Mouse (Mus musculus): ENCODE measurements at regions not wholly inside any gene's neighbourhood (a gene's known extent, or its start where the extent isn't known, plus 50 kb on each side); places are given as distances from the start of the nearest gene placed in this dataset.

DNA sequence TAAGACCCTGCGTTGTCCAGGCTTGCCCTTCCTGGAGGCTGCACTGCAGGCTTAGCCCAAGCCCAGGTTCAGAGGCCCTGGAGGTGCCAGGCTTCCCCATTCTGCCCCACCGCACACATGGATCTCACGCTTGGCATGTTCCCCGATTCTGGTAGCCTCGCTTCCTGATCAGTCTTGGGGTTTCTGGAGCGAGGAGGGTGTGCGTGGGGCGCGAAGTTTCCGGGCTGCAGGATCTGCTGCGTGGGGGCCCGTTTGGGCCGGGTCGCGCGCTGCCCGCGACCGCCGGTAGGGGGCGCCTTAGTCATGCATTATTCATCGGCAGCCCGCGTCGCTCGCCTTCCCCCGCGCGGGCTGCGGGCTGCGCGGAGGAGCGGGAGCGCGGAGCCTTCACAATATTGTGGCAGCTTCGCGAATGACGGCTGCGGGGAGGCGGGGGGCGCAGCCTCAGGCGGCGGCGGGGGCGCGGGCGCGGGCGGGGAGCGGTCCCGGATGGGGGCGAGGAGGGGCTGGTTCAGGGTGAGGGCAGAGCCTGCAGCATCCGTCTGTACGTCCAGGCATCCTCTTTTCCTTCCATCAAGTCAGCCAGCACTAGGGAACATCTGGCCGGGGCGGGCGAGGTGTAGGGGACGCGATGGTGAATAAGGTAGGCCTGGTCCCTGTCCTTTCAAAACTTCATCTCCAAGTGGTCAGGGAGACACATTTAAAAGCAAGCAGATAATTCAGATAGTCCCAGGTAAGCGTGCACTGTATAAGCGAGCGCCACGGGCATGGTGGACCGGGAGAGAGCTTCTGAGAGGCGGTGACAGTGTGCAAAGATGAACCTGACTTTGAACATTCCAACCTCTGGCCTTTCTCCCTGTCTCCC is 61.4 kb upstream of the Casz1 start:
- H3K79me2 ChIP-seq (ENCODE audit: control insufficient read depth, insufficient read depth, low read length, poor library complexity): no peaks in the 10 kb centered on the region; the same call in 1 of the 2 replicates
- no peaks in the 10 kb centered on the region for H3K9me3 ChIP-seq (replicated peaks; ENCODE audit: insufficient read depth, low read length)
- TF ChIP-seq MAX (IDR thresholded peaks at IDR 0.05; ENCODE audit: low read length) (no peak; the same call in 1 of the 2 replicates), ZC3H11A (IDR thresholded peaks at IDR 0.05; ENCODE audit: low read depth, low read length) (peak; percentile 77), MXI1 (IDR thresholded peaks at IDR 0.05; ENCODE audit: low read depth, low read length) (peak; percentile 33; the same call in 1 of the 2 replicates), ETS1 (IDR thresholded peaks at IDR 0.05; ENCODE audit: low read depth, low read length) (no peak), RAD21 (IDR thresholded peaks at IDR 0.05; ENCODE audit: low read depth, low read length) (peak; percentile 86), CTCF (IDR thresholded peaks at IDR 0.05 in 2 of 3, conservative IDR thresholded peaks at IDR 0.05 in 1 of 3; ENCODE audit: control insufficient read depth in 1 of 3, insufficient read depth in 1 of 3, low read depth in 2 of 3, low read length in 3 of 3, poor library complexity in 1 of 3, severe bottlenecking in 1 of 3) (peak; percentile 60 to 96 (median 82)), HCFC1 (IDR thresholded peaks at IDR 0.05; ENCODE audit: low read depth, low read length) (0 out of 2 replicates have a peak, but pooled peaks have one; percentile 7), SMC3 (IDR thresholded peaks at IDR 0.05; ENCODE audit: low read depth, low read length) (peak; percentile 71), USF1 (IDR thresholded peaks at IDR 0.05; ENCODE audit: low read depth, low read length) (no peak), TCF12 (IDR thresholded peaks at IDR 0.05; ENCODE audit: low read depth, low read length) (peak; percentile 21; the same call in 1 of the 2 replicates), SIN3A (IDR thresholded peaks at IDR 0.05; ENCODE audit: low read length) (peak; percentile 52; the same call in 1 of the 2 replicates), MAZ (IDR thresholded peaks at IDR 0.05; ENCODE audit: low read depth, low read length) (peak; percentile 85)
- peaks cover 0 to 8% of the 10 kb centered on the region in 2 experiments; a peak in 1 of 4 replicates for H3K4me1 ChIP-seq (ENCODE audit: control insufficient read depth in 1 of 2, insufficient read depth in 2 of 2, low read length in 2 of 2)
- peak overlapping the region; percentile 38 to 52; a peak in 3 of 4 replicates for H3K4me3 ChIP-seq (ENCODE audit: control insufficient read depth in 1 of 2, insufficient read depth in 1 of 2, low read depth in 2 of 2, low read length in 2 of 2)
- no peak overlapping the region for H3K27ac ChIP-seq (ENCODE audit: control insufficient read depth, low read depth, low read length)
- H3K9ac ChIP-seq (ENCODE audit: control insufficient read depth, low read depth, low read length, poor library complexity, severe bottlenecking): peak overlapping the region; percentile 56
- no peaks in the 10 kb centered on the region for H3K36me3 ChIP-seq (ENCODE audit: control insufficient read depth in 1 of 2, insufficient read depth in 2 of 2, low read length in 2 of 2)
- DNase-seq (ENCODE audit: low read depth, low spot score): peak; percentile 64
- no peaks in the 10 kb centered on the region; a peak in 1 of 4 replicates for H3K27me3 ChIP-seq (ENCODE audit: control insufficient read depth in 1 of 2, insufficient read depth in 2 of 2, low read length in 2 of 2)

DNA sequence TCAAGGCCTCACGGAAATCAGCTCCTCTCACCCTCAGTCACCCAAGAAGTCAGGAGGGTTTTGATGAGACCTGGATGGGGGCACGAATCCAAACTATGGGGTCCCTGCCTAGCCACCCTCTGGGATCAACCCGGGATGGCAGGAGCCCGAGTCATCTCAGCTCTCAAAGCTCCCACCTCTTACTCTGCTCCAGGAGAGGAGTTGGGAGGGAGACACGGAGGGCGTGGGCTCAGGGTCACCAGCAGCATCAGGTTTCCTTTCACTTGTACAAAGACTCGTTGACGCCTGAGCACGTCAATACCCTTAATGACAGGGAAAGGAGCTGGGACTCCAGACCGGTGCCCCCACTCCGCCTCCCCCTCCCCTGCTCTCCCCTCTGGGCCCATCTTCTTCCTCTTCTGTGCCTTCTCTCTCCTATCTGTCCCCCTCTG is 60.8 kb upstream of the Casz1 start:
- Histone ChIP-seq H3K9ac (ENCODE audit: control insufficient read depth, low read depth, low read length, poor library complexity, severe bottlenecking) (peak overlapping the region; percentile 56), H3K79me2 (ENCODE audit: control insufficient read depth, insufficient read depth, low read length, poor library complexity) (no peaks in the 10 kb centered on the region; the same call in 1 of the 2 replicates), H3K4me3 (ENCODE audit: control insufficient read depth in 1 of 2, insufficient read depth in 1 of 2, low read depth in 2 of 2, low read length in 2 of 2) (peak overlapping the region; percentile 38 to 52; a peak in 3 of 4 replicates), H3K27ac (ENCODE audit: control insufficient read depth, low read depth, low read length) (no peak overlapping the region; the same call in 1 of the 2 replicates), H3K27me3 (ENCODE audit: control insufficient read depth in 1 of 2, insufficient read depth in 2 of 2, low read length in 2 of 2) (no peaks in the 10 kb centered on the region; a peak in 1 of 4 replicates), H3K4me1 (ENCODE audit: control insufficient read depth in 1 of 2, insufficient read depth in 2 of 2, low read length in 2 of 2) (peaks cover 0 to 8% of the 10 kb centered on the region in 2 experiments; a peak in 1 of 4 replicates), H3K9me3 (replicated peaks; ENCODE audit: insufficient read depth, low read length) (no peaks in the 10 kb centered on the region), H3K36me3 (ENCODE audit: control insufficient read depth in 1 of 2, insufficient read depth in 2 of 2, low read length in 2 of 2) (no peaks in the 10 kb centered on the region)
- TF ChIP-seq USF1 (IDR thresholded peaks at IDR 0.05; ENCODE audit: low read depth, low read length): no peak
- no peak for TF ChIP-seq MXI1 (IDR thresholded peaks at IDR 0.05; ENCODE audit: low read depth, low read length)
- no peak for TF ChIP-seq GABPA (IDR thresholded peaks at IDR 0.05; ENCODE audit: low read depth, low read length)
- no peak for TF ChIP-seq E2F4 (IDR thresholded peaks at IDR 0.05; ENCODE audit: borderline replicate concordance, low read depth, low read length)
- no peak for TF ChIP-seq SIN3A (IDR thresholded peaks at IDR 0.05; ENCODE audit: low read length)
- no peak for TF ChIP-seq ZNF384 (IDR thresholded peaks at IDR 0.05; ENCODE audit: low read depth, low read length)
- TF ChIP-seq ZKSCAN1 (IDR thresholded peaks at IDR 0.05; ENCODE audit: low read depth, low read length): no peak
- no peak for TF ChIP-seq HCFC1 (IDR thresholded peaks at IDR 0.05; ENCODE audit: low read depth, low read length)
- no peak for TF ChIP-seq EP300 (IDR thresholded peaks at IDR 0.05; ENCODE audit: low read depth in 1 of 2, low read length in 2 of 2)
- no peak for TF ChIP-seq UBTF (IDR thresholded peaks at IDR 0.05; ENCODE audit: borderline replicate concordance, insufficient read depth, low read depth, low read length)
- DNase-seq (ENCODE audit: low read depth, low spot score): peak; percentile 24

Measured in MEL (cell line).